Mouse (Mus musculus) layer of hippocampus, adult 9-10 months (tissue): ENCODE measurements around the gene Prpf6.

Source experiments
- DNase-seq: peaks from one replicate; pipeline ENCODE4 v3.0.0; 2022; ENCODE audit warnings: low spot score

Prpf6 gene

GRCm38 (mm10) chr2:181597378-181598061 lies 5.9 kb downstream of the Prpf6 start:
- no peak for DNase-seq

- DNase-seq: no peak
Observed at GRCm38 (mm10) chr2:181598454-181599351, 7.0 kb downstream of the Prpf6 start, which contains the start of gene Samd10. Samd10 (minus strand) TSS chr2:181599212.

- DNase-seq: no peak
Observed at GRCm38 (mm10) chr2:181600226-181600758, 8.6 kb downstream of the Prpf6 start.

- DNase-seq: peak; percentile 97
Observed at GRCm38 (mm10) chr2:181600828-181601750, 9.4 kb downstream of the Prpf6 start.

GRCm38 (mm10) chr2:181601751-181602145 lies 10.1 kb downstream of the Prpf6 start:
- DNase-seq: no peak

- DNase-seq: no peak
Observed at GRCm38 (mm10) chr2:181602367-181602766, 10.7 kb downstream of the Prpf6 start.

- DNase-seq: no peak
Observed at GRCm38 (mm10) chr2:181618761-181619495, 27.3 kb downstream of the Prpf6 start.

GRCm38 (mm10) chr2:181623401-181623800 lies 31.7 kb downstream of the Prpf6 start:
- peak; percentile 24 for DNase-seq

GRCm38 (mm10) chr2:181628471-181628870 lies 36.8 kb downstream of the Prpf6 start:
- DNase-seq: no peak

- DNase-seq: peak; percentile 2
Observed at GRCm38 (mm10) chr2:181632624-181633023, 41.0 kb downstream of the Prpf6 start.

- DNase-seq: no peak
Observed at GRCm38 (mm10) chr2:181635865-181636264, 44.2 kb downstream of the Prpf6 start.

- no peak for DNase-seq
Observed at GRCm38 (mm10) chr2:181644361-181644760, 52.7 kb downstream of the Prpf6 start.

- no peak for DNase-seq
Observed at GRCm38 (mm10) chr2:181645666-181646065, 54.0 kb downstream of the Prpf6 start.

GRCm38 (mm10) chr2:181646626-181647472 lies 55.2 kb downstream of the Prpf6 start:
- no peak for DNase-seq

GRCm38 (mm10) chr2:181648926-181649325 lies 57.3 kb downstream of the Prpf6 start:
- DNase-seq: no peak

GRCm38 (mm10) chr2:181653065-181653464 lies 61.4 kb downstream of the Prpf6 start:
- no peak for DNase-seq

- DNase-seq: no peak
Observed at GRCm38 (mm10) chr2:181653523-181653922, 61.9 kb downstream of the Prpf6 start.

- DNase-seq: no peak
Observed at GRCm38 (mm10) chr2:181656734-181657133, 65.1 kb downstream of the Prpf6 start, which contains the start of gene Gm29797. Gm29797 (plus strand) TSS chr2:181657034.

- no peak for DNase-seq
Observed at GRCm38 (mm10) chr2:181657441-181657840, 65.8 kb downstream of the Prpf6 start.

- no peak for DNase-seq
Observed at GRCm38 (mm10) chr2:181658528-181658927, 66.9 kb downstream of the Prpf6 start.
